Mouse (Mus musculus): ENCODE measurements at regions not wholly inside any gene's neighbourhood (a gene's known extent, or its start where the extent isn't known, plus 50 kb on each side); places are given as distances from the start of the nearest gene placed in this dataset.

DNA sequence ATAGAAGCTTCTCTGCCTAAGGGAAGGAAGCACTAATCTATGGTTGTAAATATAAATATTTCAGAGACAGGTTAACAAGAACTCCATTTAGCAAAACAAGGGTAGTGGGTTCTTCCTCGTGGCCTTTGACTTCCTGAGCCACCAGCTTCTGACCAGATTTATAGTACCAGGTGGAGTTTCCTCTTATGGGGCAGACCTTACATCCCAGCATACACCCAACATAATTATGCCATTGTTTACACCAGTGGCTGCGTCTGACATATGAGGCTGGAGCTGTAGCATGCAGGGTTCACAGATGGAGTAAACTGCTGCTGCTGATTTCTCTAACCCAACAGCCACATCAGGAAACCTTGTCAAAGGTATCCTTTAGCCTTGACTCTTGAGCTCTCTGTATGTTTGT, 75.5 kb downstream of the Trib2 start:
- DNase-seq (ENCODE audit: low spot score in 2 of 2) = no peak

DNA sequence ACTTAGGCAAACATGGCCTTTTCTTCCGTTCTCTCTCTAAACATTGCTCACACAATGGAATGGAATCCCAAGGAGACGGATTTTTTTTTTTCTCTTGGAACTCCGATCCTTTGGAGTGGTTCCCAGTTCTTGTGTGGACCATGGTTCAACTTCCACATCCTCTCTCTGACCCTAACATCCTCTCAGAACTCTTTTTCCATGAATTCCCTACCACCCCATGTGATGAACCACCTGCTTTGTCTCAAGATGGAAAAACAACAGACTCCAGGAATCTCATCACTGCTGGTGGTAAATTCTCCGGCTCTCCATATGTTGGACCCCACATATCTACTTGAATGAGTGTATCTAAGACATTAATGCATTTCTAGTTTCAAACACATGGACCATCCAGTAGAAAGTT, 77.7 kb downstream of the Trib2 start:
- no peak for DNase-seq (ENCODE audit: low spot score in 2 of 2)

DNA sequence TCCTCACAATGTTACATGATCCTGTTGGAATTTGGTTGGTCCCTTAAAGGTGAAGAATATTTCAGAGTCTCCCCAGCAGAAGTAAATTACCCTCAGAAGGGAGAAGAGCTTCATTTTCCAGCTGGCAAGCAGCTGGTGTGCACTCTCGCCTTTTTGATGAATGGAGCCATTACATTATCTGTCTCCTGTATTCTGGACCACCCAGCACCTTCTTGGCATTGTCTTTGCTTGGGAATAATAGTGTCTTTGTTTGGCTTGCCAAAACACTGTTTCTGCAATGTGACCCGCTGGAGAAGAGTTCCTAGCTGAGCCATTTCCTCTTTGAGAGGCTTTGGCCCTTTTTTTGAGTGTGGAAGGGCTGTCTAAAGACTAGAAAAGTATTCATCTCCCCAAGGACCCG, 85.5 kb downstream of the Trib2 start:
- no peak for DNase-seq (ENCODE audit: low spot score in 2 of 2)

DNA sequence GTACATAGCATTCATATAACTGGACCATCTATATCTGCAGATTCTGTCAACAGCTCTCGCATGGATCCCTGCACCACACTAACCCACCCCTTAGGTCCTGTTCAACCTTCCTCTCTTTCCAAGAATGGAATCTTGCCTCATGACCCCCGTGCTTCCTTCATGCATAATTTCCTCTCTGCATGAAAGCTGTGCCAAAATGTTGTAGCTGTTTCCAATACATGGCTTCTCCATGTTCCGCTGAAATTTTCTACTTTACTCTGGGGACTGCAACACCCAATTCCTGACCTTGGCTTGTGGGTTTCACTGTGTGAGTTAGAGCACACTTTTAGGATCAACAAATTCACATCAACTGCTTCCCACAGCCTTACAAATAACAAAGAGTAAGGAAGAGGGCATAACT, 87.0 kb downstream of the Trib2 start:
- DNase-seq (ENCODE audit: low spot score in 2 of 2) = no peak

DNA sequence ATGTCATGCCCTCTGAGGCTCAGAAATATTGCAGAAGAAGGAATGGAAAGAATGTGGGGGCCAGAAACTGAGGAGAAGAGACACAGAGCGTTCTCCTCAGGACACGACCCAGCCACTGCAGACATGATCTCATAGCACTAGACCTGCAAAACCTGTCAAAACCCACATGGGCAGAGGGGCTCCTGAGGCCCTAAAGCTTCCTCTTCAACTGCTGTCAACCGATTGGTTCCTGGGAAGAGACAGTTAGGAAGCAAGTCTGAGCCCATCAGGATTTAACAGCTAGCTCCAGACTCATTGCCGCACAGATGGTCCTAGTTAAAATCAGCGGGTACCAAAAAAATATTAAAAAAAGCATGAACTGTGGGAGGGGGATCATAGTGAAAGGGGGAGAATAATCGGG, 93.2 kb downstream of the Trib2 start:
- no peak for DNase-seq (ENCODE audit: low spot score in 2 of 2)

DNA sequence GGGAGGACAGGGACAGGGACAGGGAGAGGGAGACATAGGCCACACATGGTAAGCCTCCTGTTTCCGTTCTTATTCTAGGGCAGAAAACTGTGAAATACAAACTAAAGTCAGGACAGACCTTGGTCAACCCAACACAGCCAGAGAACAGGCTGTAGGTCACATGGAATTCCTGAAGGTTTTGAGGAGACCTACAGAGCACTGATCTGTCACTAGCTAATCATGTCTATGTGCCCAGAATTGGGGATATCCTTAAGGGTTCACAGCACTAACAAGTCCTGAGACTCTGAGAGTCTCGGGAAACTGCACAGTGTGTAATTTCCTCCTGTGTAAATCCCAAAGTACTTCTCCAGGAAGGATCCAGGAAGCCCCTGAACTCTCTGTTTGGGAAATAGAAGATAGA, 94.6 kb downstream of the Trib2 start:
- DNase-seq (ENCODE audit: low spot score in 2 of 2) = no peak

DNA sequence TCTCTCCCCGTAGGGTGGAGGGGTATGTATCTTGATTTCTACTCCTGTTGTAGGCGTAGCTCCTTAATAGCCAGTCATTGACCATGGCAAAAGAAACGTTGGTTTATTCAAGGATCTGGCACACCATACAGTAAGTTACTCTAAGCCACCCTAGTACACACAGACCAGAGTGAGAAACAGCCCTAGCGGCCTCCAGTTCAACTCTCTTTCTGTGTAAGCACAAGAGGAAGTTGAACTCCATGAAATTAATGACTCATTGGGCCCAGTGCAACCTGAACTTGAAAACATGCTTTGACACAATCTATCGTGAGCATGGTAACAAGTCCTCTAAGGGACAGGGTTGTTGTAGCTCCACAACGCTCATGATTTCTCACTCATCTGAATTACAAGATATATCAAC, 96.6 kb downstream of the Trib2 start:
- no peak for DNase-seq (ENCODE audit: low spot score in 2 of 2)

DNA sequence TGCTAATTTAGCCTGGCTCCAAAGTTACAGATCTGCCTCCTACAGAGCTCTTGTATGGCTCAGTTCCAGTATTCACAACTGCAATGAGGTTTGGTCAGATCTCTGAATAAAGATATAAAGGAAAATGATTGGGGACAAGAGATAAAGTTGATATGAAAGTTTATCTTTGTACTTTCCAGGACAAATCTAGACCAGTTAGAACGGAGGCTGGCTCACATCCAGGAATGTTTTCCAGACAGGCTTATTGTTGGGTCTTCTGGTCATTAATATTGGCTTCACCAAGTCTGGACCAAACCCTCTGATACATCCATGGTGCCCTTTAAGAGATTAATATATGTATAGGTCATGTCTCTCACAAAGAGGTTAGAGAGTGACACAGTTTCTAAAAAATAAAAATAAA, 97.9 kb downstream of the Trib2 start:
- no peak for DNase-seq (ENCODE audit: low spot score in 2 of 2)

DNA sequence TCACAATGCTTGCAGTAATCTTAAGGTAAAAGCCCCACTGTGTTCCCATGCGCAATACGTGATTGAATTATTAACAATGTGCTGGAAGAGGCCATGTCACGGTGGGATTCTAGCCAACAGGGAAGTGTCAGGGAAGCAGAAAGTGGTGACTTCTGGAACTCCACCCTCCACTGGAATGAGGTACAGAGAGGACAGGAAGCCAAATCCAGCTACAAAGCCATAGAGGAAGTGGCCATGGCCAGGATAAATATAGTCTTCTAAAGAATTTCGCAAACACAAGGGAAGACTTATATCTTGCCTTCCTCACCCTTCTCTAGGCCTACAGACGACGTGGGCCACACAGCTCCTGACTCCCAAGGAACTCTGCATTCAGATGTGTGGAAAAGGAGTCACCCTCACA, 98.7 kb downstream of the Trib2 start:
- DNase-seq (ENCODE audit: low spot score in 2 of 2) = no peak

DNA sequence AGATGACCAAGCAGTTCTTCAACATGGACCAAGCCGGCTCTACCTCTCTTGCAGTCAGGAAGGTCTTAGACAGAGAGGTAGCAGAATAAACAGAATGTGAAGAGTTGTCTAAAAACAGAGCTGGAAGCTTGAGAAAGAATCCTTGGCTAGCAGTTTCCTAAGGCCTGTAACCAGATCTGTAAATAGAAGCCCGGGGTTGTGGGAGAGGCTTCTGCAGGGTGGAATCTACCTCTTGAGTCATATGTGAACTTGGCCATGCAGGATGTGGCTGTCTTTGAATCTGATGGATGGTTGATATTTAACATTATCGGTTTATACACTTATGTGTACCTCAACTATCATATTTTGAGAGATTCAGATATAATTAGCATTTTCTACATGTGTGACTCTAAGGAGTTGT, 99.4 kb downstream of the Trib2 start:
- DNase-seq (ENCODE audit: low spot score in 2 of 2) = no peak

DNA sequence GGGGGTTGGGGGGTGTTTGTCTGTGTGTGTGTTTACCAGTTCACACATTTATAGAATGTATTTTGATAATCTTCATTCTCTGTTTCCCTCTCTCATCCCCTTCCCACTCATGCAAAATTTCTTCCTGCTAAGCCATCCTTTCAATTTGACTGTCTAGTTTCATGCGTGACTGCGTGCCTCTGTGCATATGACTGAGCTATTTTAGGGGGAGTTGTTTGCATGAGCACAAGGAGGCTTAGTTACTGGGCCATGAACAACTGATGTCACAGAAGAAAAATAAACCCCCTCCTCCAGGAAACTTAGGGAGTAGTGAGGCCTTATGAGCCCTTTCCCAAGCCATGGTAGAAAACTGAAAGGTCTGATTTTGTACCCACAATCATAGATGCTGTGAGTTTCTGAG, 103.1 kb downstream of the Trib2 start:
- DNase-seq (ENCODE audit: low spot score in 2 of 2) = no peak

DNA sequence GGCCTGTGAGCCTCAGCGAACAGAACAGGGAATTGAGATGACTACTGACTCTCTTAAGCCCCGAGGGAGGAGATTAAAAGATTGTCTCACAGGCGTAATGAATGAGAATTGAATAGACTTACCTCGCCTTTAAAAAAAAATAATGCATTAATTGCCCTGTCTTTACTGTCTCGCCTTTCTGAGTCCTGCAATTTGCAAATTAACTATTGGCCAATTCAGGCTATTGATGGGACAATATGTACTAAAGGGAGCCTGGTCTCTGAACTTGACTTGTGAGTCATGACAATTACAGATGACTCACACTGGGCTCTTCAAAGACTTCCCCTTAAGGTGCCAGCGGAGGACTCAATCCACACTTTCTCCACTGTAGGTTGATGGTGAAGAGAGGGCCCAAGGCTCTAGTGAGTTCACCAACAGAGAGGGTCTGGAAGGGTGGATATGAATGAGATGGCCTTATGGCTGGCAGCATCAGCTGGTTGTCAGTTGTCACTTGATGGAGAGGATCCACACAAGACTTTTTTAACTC, 109.1 kb downstream of the Trib2 start:
- DNase-seq (ENCODE audit: low spot score in 2 of 2) = no peak

DNA sequence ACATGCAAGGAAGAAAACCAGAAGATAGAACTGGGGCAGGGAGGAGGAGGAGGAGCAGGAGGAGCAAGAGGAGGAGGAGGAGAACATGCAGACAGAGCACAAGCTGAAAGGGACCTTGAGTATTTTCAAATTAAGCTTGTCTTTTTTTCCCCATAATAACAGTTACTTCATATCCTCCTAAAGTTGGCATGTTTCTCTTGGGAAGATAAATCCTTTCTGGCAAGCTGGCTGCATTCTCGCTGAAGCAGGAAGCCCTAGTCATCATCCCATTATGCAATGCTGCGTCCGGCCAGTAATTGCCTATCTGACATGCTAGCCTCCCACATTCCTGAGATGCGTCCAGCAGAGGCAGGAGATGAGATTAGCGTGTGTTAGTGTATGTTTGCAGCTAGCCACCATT, 112.3 kb downstream of the Trib2 start:
- no peak for DNase-seq (ENCODE audit: low spot score in 2 of 2)

DNA sequence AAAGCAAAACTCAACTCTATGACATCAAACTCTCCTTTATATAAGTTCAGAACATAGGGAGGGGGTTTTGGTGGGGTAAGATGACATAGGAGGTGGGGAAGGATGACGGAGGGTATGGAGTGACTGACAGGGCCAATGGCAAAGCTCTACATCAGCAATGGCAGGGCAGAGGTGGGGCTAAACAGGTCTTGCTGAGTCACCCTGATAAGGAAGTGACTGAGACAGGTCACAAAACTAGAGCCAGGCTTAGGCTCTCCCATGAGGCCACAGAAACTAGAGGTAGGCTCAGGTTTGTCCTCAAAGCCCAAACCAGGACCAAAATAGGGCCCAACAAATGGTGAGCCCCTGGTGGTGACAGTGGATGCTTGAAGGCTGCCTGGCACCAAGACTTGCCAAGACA, 114.6 kb downstream of the Trib2 start:
- no peak for DNase-seq (ENCODE audit: low spot score in 2 of 2)

DNA sequence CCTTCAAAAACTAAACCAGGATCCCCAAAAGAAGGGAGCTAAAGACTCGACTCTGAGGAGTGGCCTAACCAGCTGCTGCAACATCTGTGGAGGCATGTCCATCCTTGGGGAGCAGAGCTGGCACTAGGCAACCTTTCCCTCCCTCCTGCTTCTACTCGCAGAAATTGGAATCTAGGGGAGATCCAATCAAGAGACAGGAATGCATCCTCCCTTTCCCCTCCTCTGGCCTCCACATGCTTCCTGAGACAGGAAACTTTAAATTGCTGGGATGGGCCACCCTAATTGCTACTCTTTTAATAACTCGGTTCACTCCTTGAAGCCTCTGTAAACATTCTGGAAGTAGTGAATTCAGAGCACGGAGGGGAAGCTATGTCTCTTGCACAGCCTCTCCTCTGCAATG, 117.9 kb downstream of the Trib2 start:
- DNase-seq (ENCODE audit: low spot score in 2 of 2) = no peak

DNA sequence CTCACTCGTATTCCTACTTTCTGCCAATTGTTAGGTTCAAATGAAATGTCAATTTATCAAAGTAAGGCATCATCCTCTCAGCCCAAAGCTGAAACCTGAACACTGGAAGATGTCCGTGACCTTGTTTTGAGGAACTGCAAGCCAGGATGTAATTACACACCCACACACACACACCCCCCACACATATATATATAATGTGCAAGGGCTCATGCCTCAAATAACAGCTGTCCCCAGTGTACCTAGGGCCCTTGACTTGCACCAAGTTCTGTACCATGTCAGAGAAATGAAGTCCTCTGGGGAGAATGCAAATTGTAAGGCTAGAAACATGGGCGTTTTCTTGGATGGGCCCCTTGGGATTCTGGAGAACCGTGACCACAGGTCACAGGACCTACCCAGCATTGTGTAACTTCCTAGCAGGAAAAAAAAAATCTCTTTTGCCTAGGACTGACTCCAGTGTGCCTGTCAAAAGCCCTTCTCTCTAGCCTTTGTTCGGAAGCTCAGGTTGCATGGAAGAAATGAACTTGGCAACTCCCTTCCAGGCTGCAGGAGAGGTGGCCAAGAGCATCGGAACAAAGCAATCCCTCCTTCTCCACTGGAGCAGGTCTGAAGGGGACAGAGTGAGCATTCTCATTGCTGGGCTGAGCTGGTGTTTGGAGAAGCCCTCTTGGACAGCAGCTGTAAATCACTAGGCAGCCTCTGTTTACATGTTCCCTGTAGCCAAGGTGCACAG, 118.5 kb downstream of the Trib2 start:
- no peak for DNase-seq (ENCODE audit: low spot score in 2 of 2)

DNA sequence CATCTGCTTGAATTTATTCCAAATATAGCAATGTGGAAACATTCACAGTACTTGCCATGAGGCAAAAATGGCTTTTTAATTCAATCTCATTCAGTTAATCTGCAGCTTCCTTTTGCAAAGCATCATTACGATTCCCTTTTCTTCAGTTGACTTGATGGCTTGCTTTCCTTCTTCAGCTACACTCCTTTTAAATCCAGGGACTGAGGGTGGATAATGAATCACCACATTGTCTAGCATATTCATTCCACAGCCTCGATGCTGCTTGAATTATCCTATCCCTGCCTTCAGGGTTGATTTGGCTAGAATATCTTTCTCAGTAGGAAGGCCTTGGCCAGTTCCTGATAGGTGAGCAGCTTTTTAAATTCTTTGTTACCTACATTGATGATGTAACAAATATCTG, 128.4 kb downstream of the Trib2 start:
- DNase-seq (ENCODE audit: low spot score in 2 of 2) = no peak

DNA sequence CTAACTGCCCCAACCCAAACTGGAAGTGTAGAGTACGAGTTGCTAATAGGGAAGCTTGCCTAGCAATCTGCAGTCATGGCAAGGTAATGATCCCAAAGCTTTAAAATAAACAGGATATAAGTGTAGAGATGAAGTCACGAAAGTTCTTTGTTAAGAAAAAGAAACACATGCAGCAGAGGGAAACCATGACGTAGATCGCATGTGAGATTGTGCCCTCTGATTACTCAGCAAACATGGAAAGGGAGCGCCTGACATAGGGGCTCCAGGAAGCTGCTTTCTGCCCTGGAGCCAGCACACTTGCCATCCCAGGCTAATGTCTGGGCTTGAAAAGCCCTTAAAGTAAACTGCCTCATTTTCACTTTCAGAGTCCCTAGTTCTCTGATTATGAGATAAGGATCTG, 132.4 kb downstream of the Trib2 start:
- DNase-seq (ENCODE audit: low spot score in 2 of 2) = no peak

DNA sequence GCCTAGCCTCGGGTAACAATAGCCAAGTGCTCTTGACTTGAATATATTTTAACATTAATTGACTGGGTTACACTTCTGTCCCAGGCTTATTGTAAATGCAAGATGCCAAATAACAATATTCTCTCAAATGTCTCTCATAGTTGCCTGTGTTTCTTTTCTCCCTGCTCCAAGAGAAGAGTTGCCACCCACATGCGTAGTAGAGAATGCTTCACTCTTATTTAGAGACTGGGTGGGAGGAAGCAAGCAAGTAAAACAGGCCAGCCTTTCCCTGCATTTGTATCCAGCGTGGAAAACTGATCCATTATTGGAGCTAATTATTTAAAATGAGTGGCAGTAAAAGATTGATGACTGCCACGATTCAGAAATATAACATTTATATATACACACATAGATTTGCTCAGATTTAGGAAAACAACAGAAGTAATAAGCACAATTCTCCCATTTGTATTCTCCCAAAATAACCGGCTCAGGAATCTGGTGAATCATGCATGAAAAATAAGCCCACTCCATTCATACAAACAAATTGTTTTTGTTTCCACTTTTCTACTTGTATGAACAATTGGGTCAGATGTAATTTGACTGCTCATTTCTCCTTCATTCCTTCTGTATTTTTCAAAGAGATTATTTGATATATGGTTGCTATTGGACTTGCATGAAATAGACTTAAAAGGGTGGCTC, 134.9 kb downstream of the Trib2 start:
- no peak for DNase-seq (ENCODE audit: low spot score in 2 of 2)

DNA sequence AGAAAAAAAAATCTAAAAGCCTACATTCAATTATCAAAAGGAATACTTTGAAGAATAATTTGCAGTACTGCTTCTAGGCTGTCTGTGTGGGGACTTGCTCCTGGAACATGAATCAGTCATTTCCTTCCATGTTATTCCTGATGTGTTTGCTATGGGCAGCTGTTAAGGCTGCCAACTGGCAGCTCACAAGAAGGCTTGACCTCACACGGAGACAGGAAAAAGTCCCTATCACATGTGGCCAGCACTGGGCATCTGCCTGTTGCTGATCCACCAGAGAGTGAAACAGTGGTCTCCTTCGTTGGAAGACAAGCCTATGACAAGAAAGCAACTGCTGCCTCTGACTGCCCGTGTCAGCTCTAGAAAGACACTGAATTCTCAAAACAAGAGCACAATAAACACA, 140.6 kb downstream of the Trib2 start:
- no peak for DNase-seq (ENCODE audit: low spot score in 2 of 2)

DNA sequence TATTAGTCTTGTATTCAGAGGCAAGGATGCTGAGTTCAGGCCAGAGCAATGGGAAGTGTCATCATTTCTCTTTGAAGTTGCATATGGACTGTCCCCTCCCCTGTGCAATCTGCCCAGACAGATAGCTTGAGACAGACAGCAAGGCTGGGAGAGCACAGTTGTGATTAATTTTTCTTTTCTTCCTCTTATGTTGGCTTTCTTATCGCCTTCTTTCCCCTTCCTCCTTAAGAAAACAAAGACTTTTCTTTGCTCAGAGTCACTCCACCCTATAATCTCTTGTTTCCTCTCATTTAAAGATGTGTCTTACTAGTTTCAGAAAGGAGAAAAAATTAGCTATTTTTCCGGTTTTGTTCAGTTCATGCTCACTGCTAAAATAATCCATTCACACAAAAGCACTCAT, 157.0 kb downstream of the Trib2 start:
- DNase-seq (ENCODE audit: low spot score in 2 of 2) = no peak

DNA sequence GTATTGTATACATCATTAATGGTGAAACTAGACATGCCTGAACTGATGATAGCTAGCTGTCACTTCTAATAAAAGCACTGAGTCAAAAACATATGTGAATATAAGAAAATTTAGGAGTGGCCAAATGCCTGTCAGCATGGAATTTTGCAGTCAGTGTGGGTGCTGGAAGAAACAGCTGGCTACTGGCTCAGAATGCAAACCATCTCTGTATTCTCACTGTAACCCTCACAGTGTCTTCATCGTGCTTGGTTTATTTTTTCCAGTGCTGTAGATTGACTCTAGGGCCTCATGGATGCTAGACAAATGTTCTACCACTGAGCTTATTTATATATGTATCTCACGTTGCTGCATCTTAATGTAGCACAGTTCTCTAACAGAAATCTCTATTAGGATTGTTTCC, 157.4 kb downstream of the Trib2 start:
- no peak for DNase-seq (ENCODE audit: low spot score in 2 of 2)

DNA sequence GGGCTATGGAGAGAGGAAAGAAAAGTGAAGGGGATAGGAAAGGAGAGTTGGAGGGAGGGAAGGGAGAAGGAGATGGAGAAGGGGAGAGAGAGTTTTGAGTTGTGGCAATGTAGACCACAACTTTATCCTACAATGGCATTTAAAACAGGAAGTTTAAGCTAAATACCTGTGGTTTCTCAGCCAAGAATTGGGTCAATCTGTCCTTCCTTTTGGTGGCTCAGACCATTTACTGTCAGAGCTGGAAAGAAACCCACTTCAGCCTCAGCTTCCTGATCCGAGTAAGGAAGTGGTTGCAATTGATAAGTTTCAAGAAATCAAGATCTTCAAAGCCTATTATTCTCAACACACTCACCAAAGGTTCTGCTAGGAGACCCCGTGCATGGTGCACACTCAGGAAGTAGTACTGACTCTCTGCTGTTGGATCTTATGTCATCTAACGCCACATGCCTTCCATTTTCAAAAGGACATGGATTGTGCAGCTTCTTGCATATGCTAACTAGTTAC, 158.9 kb downstream of the Trib2 start:
- DNase-seq (ENCODE audit: low spot score in 2 of 2) = no peak
